Mouse (Mus musculus) regulatory T cell (primary cell): Measurements from ENCODE around the gene Slc44a3.

Source experiments
- in situ Hi-C: fragments of 300-600 bp; cut with MboI, MseI; formaldehyde crosslinking; loops from one replicate; pipeline ENCODE4 v1.15.1; 2025; ENCODE audit warnings: high pct_unique_total_duplicates

Slc44a3 gene

DNA sequence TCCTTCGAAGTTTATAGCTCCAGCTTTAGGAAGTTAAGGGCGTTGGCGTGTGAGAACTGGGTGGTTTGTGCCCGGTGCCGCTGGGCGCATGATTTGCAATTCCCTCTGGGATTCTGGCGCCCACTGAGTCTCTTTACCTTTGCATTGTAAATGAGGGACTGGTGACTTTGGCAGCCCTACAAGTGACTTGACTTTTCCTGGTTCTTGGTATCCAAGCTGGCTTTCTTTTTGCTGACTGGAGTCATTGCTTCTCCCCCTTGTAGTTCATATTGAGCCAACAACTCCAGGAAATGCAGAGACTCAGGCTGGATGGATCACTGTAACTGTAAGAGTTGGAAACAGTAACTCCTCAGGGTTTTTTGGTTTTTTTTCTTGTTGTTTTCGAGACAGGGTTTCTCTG, 104.0 kb downstream of the Slc44a3 start:
- in situ Hi-C loops = loop anchor here (5.0 kb wide), 1 partner anchor 256 kb away; the partner anchor contains the start of gene Rwdd3

DNA sequence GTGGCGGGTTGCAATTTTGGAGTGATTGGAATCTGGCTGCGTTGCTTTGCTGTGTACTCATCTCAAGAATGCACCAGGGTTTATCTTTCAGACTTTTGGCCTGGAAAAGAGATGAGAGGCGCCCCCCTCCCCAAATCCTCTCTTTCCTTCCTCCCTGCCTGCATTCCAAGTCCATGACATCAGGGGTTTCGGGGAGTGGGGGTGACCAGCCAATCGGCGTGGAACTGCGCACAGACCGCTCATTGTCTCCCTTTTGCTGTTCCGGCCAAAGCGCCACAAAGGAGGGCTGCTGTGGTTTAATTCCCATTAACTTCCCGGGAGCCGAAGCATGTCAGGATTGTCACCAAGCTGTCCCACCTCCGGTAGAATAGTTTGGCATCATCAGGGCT, 104.7 kb downstream of the Slc44a3 start:
- in situ Hi-C loops = loop anchor here (5.0 kb wide), 1 partner anchor 255 kb away; the partner anchor contains the start of gene Rwdd3

DNA sequence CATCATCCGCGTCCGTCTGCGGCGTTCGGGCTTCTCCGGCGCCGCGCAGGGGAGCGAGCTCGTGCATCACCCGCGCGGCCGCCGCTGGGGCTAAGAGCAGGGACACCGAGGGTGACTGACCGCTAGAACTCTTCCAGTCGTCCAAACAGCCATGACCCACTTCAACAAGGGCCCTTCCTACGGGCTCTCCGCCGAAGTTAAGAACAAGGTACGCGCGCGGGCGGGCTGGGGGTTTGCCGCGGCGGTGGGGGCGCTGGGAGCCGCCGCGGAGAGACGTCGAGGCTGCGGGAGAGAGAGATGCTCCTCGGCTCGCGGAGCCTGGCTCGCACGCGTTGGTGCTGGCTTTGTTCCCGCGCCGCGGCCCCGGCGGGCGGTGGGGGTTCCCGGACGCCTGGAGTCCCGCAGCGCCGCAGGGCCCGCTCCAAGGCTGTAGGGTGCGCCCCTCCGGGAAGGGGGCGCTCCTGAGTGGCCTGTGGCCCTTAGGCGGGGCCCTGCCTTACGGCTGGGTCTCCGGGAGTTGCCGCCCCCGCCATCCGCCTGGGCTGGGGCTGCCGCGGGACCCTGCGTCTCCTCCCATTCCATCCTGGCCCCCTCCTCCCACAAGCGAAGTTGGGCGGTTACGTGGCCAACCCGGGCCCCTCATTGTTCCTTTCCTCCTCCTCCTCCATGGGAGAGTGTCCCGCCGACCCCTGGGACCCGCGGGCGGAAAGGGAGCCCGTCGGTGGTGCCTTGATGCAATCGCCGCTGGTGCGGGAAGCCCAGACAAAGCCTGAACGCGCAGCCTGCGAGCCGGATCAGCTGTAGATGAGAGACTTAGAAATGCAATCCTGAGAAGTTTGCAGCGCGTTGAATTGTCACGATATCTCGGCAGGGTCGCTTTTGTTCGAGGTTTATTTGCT, 105.3 kb downstream of the Slc44a3 start:
- in situ Hi-C loops = loop anchor here (5.0 kb wide), 1 partner anchor 255 kb away; the partner anchor contains the start of gene Rwdd3

DNA sequence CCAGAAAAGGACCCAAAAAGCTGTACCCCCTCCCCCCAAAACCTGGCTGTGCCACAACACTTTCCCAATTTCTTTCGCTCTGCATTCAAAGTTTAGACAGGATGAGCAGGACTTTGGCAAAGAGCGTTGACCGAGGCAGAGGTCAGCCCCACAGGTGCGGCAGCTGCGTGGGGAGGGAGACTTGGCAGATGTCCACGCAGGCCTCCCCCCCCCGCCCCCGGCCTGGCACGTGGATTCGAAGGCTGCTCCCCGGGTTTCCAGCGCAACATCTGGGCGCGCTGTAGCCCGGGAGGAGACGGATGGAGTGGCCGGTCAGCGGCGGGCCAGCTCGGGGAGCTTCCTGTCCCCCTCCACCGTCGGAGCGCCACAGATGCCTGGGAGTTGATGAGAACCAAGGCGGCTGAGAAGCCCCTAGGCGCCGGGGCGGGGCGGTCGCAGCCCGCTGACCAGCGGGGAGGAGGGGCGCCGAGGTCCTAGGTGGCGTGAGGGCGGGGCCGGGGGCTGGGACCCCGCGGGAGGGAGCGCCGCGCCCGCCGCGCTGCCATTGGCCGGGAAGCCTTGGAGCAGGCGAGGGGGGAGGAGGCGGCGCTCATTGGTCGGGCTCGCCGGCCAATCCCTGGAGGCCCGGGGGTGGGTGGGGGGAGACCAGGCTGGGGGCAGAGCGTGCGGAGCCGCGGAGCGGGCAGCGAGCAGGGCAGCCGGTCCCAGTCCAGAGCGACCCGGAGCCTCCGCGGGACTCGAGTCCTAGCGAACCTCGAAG, 106.2 kb downstream of the Slc44a3 start, which contains the start of gene Cnn3:
TSS of gene Cnn3 (plus strand) at position 637 of the 760 bp plus-strand sequence.
- in situ Hi-C loops = loop anchor here (5.0 kb wide), 1 partner anchor 254 kb away; the partner anchor contains the start of gene Rwdd3

DNA sequence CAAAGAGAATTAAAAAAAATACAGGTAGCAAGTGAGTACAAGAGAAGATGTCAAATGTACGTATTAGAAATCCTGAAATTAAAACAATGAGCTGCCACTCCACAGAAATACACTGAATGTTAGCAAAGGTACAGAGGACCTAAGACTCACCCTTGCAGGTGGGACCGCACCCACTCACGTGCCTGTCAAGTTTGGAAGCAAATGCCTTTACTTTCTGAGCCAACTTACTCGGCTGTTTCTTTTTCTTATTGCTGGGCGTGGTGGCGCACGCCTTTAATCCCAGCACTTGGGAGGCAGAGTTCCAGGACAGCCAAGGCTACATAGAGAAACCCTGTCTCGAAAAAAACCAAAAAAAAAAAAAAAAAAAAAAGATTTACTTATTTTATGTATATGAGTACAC, 109.8 kb downstream of the Slc44a3 start:
- in situ Hi-C loops = no loop called here

DNA sequence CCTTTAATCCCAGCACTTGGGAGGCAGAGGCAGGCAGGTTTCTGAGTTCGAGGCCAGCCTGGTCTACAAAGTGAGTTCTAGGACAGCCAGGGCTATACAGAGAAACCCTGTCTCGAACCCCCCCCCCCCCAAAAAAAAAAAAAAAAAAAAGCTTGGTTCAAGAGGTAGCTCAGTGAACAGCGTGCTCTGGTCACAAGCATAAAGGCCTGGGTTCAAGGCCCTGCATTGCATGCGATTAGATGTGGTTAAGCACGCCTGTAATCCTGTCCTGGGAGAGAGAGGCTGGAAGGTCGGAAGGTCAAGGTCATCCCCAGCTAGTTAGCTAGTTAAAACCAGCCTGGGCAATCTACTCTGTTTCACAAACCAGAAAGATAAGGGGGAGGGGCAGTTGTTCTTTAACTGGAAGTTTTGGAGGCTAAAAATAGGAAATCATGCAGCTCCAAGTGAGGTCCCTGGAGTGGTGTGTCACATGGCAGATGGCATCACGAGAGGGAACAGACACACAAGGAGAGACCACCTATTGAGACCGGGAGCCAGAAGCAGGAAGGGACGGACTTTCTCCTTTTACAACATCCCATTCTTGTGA, 113.3 kb downstream of the Slc44a3 start:
- in situ Hi-C loops = no loop called here

DNA sequence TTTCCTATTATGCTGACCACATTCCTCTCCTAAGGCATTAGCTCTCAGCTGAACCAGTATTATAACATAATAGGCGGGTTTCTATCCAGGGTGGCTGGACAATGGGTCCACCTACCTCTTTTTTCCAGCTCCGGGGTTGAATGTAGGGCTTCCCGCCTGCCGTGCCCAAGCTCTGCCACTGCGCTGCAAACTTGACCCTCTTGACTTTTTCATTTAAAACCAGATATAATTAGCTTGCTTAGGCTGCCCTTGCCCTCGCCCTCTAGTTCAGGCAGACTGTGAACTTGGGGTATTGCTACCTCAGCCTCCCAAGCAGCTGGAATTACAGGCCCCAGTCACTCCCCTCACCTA, 114.0 kb downstream of the Slc44a3 start:
- in situ Hi-C loops = no loop called here

DNA sequence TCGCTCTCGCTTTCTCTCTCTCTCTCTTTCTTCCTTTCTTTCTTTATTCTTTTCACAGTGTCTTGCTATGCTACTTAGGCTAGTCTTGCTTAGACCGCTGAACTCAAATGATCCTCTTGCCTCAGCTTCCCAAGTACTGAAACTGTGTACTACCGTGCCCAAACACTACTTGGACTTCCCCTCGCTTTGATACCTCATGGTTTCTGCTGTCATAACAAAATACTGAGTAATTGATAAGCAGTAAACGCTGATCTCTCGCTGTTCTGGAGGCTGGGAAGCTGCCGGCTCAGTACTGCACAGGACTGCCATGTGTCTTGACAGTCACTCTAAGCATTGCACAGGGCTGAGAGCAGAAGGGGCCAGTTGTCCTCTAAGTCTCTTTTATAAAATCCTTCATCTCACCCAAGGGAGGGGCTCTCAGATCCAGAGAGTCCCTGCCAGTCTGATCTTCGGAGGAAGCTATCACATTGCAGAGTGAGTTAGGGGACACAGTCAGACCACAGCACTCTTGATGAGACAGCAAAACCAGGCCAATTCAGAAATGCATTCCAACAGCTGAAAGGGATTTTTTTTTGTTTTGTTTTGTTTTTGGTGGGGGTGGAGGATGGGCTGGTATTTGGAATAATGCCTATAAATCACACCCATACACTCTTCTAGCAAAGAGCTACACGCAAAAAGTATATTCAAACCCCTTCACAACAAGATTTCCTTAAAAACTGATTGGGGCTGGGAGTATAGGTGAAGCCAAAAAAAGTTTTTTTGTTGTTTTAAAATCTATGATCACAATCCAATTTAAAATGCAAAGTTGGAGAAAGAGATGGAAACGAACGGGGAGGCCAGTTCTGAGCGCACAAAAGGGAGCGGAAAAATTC, 114.6 kb downstream of the Slc44a3 start:
- in situ Hi-C loops = no loop called here

DNA sequence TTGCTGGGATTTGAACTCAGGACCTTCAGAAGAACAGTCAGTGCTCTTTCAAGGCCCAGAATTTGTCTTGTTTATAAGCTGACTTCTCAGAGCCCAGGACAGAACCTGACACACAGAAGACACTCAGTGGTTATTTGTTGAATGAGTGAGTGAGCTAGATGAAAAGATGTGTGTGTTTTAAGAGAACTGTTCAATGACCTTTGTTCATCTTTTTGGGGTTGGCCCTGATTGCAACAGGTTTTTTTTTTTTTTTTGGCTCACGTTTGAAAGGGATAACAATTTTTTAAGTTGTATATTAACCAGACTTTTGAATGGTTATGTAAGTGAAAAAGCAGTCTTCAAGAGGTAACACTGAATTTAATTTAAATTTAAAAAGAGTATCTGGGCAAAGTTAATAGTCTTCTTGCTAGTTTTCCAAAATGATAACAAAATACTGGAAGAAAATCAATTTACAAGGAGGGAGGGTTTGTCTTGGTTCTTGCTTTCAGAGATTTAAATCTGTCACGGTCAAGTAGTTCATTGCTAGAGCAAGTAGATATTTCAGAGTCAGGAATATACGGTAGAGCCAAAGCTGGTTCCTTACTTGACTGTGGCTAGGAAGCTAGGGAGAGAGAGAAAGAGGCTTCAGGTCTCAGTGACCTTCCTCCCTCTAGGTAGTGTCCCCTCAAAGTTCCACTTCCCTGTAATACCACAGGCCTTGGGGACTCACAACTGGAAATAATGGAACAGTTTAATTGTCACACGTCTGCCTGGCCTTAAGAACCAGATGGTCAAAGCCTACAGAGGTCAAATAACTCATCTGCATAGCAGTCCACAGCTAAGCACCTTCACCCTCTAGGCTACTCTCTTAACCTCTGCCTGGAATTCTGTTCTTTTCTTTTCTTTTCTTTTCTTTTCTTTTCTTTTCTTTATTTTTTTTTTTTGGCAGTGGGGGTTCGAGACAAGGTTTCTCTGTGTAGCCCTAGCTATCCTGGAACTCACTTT, 115.7 kb downstream of the Slc44a3 start:
- in situ Hi-C loops = no loop called here

DNA sequence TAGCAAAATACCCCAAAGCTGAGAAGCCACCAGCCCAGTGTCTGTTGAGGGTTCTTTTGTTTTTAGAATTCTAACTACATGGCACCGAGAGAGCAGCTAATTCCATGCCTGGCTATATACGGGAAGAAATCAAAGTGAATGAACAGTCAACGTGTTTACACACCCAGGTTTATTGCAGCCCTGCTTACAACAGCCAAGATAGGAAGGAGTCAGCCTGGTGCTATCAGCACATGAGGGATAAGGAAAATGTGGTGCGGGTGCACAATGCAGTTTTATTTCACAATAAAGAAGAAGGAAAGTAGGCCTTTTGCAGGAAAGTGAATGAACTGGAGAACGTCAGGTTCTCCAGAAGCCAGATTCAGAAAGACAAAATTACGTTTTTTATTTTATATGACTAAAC, 120.8 kb downstream of the Slc44a3 start:
- in situ Hi-C loops = no loop called here
